Mouse (Mus musculus) forebrain, embryonic 13.5 days (tissue): ENCODE results near the gene Gnat1. TPM values are rescaled to one million over a fixed set of nuclear protein-coding genes. Genes with fewer than 3 reads are reported as not detected.

ENCODE experiments used
- ATAC-seq: fragments of 200-750 bp; cut with Nextera tagmentation; 2 replicates; pipeline ENCODE4 v1.8.0; 2017
- H3K27ac ChIP-seq: fragments of 300-500 bp; sonication (generic); 2 replicates; pipeline ENCODE4 v1.5.1; 2015; ENCODE audit warnings: inconsistent platforms, mild to moderate bottlenecking, moderate library complexity
- H3K27me3 ChIP-seq: fragments of 300-500 bp; sonication (generic); 2 replicates; pipeline ENCODE4 v1.6.1; 2015; ENCODE audit warnings: mild to moderate bottlenecking, inconsistent platforms
- H3K36me3 ChIP-seq: fragments of 300-500 bp; sonication (generic); 2 replicates; pipeline ENCODE4 v1.6.1; 2015; ENCODE audit warnings: mild to moderate bottlenecking, inconsistent platforms; ENCODE audit not compliant: poor library complexity, severe bottlenecking
- H3K4me1 ChIP-seq: fragments of 300-500 bp; sonication (generic); 2 replicates; pipeline ENCODE4 v1.6.1; 2015; ENCODE audit warnings: inconsistent platforms
- H3K4me2 ChIP-seq: fragments of 300-500 bp; sonication (generic); 2 replicates; pipeline ENCODE4 v1.6.1; 2015; ENCODE audit warnings: inconsistent platforms, mild to moderate bottlenecking, moderate library complexity
- H3K4me3 ChIP-seq: fragments of 300-500 bp; sonication (generic); 2 replicates; pipeline ENCODE4 v1.5.1; 2015; ENCODE audit warnings: mild to moderate bottlenecking, inconsistent platforms
- H3K9ac ChIP-seq: fragments of 300-500 bp; sonication (generic); 2 replicates; pipeline ENCODE4 v1.6.1; 2015; ENCODE audit warnings: mild to moderate bottlenecking, inconsistent platforms
- H3K9me3 ChIP-seq: fragments of 300-500 bp; sonication (generic); replicated peaks from 2 replicates; pipeline ENCODE4 v1.6.1; 2016; ENCODE audit warnings: inconsistent platforms
- WGBS: fragments of 180-500 bp; shearing (Covaris S2); methylation state at CpG from one replicate; pipeline ENCODE4 v1.1.7; 2015; 5-methylcytosine and 5-hydroxymethylcytosine counted together
- polyA plus RNA-seq: library from polyadenylated mRNA; unstranded; fragments of >200 nt; fragmentation: Nextera tagmentation; extraction: Ambion mirVana; gene quantifications from 2 replicates; pipeline ENCODE4 v1.2.1, GENCODE M21; 2015

The Gnat1 gene
- polyA plus RNA-seq, 1 experiment from 2014 or later = 1.3 TPM

GRCm38 (mm10) chr9:107668011-107668410 lies 11.5 kb downstream of the Gnat1 start:
- Histone ChIP-seq H3K9ac (no peak overlapping the region), H3K4me1 (peaks cover 40% of the 10 kb centered on the region), H3K36me3 (no peaks in the 10 kb centered on the region), H3K27ac (no peak overlapping the region), H3K9me3 (no peaks in the 10 kb centered on the region), H3K4me3 (no peak overlapping the region), H3K27me3 (peaks cover 43% of the 10 kb centered on the region), H3K4me2 (no peak overlapping the region)
- WGBS = 30% methylated on average over 8 of the region's 8 CpGs
- ATAC-seq = no peak

- Histone ChIP-seq H3K4me2 (peak overlapping the region; percentile 81), H3K27ac (no peak overlapping the region; the same call in 1 of the 2 replicates), H3K4me3 (peak overlapping the region; percentile 40), H3K4me1 (peaks cover 40% of the 10 kb centered on the region), H3K9me3 (no peaks in the 10 kb centered on the region), H3K27me3 (peaks cover 43% of the 10 kb centered on the region), H3K36me3 (no peaks in the 10 kb centered on the region), H3K9ac (peak overlapping the region; percentile 59)
- under 1% methylated on average over 24 of the region's 24 CpGs for WGBS
- ATAC-seq = peak; percentile 93
Observed at GRCm38 (mm10) chr9:107667219-107667618, 12.3 kb downstream of the Gnat1 start.

- H3K27me3 ChIP-seq = peaks cover 43% of the 10 kb centered on the region
- peaks cover 40% of the 10 kb centered on the region for H3K4me1 ChIP-seq
- no peaks in the 10 kb centered on the region for H3K36me3 ChIP-seq
- peak; percentile 13 for ATAC-seq
- peak overlapping the region; percentile 81 for H3K4me2 ChIP-seq
- WGBS = under 1% methylated on average over 30 of the region's 30 CpGs
- H3K9ac ChIP-seq = peak overlapping the region; percentile 59
- H3K4me3 ChIP-seq = peak overlapping the region; percentile 40
- H3K27ac ChIP-seq = no peak overlapping the region; the same call in 1 of the 2 replicates
- H3K9me3 ChIP-seq = no peaks in the 10 kb centered on the region
Observed at GRCm38 (mm10) chr9:107666751-107667205, 12.7 kb downstream of the Gnat1 start.

- H3K36me3 ChIP-seq = no peaks in the 10 kb centered on the region
- H3K4me2 ChIP-seq = no peak overlapping the region
- 83% methylated on average over 7 of the region's 7 CpGs for WGBS
- no peak overlapping the region for H3K9ac ChIP-seq
- peaks cover 43% of the 10 kb centered on the region for H3K27me3 ChIP-seq
- no peak overlapping the region for H3K27ac ChIP-seq
- no peak overlapping the region for H3K4me3 ChIP-seq
- H3K4me1 ChIP-seq = peaks cover 47% of the 10 kb centered on the region
- H3K9me3 ChIP-seq = no peaks in the 10 kb centered on the region
- no peak for ATAC-seq
Observed at GRCm38 (mm10) chr9:107665308-107665707, 14.2 kb downstream of the Gnat1 start.

- Histone ChIP-seq H3K36me3 (no peaks in the 10 kb centered on the region), H3K9me3 (no peaks in the 10 kb centered on the region), H3K4me2 (0 out of 2 replicates have a peak overlapping the region, but pooled peaks have one; percentile 14), H3K4me1 (peaks cover 57% of the 10 kb centered on the region), H3K4me3 (no peak overlapping the region), H3K27me3 (peaks cover 36% of the 10 kb centered on the region), H3K9ac (peak overlapping the region; percentile 34; the same call in 1 of the 2 replicates), H3K27ac (no peak overlapping the region)
- WGBS = 55% methylated on average over 9 of the region's 9 CpGs
- no peak for ATAC-seq
Observed at GRCm38 (mm10) chr9:107663525-107663924, 16.0 kb downstream of the Gnat1 start.

GRCm38 (mm10) chr9:107662342-107662741 lies 17.2 kb downstream of the Gnat1 start:
- no peak overlapping the region for H3K9ac ChIP-seq
- no peak overlapping the region for H3K4me3 ChIP-seq
- H3K36me3 ChIP-seq = no peaks in the 10 kb centered on the region
- no peak for ATAC-seq
- H3K27me3 ChIP-seq = peaks cover 26% of the 10 kb centered on the region
- no peaks in the 10 kb centered on the region for H3K9me3 ChIP-seq
- H3K27ac ChIP-seq = no peak overlapping the region
- WGBS = 86% methylated on average over 8 of the region's 8 CpGs
- H3K4me2 ChIP-seq = no peak overlapping the region
- peaks cover 48% of the 10 kb centered on the region for H3K4me1 ChIP-seq

GRCm38 (mm10) chr9:107660777-107661176 lies 18.7 kb downstream of the Gnat1 start:
- H3K27me3 ChIP-seq = peaks cover 11% of the 10 kb centered on the region

GRCm38 (mm10) chr9:107659961-107660360 lies 19.6 kb downstream of the Gnat1 start:
- H3K4me3 ChIP-seq = no peak overlapping the region
- peak overlapping the region; percentile 71 for H3K27ac ChIP-seq
- H3K27me3 ChIP-seq = peaks cover 3% of the 10 kb centered on the region
- 71% methylated on average over 3 of the region's 3 CpGs for WGBS
- H3K4me1 ChIP-seq = peaks cover 30% of the 10 kb centered on the region
- no peaks in the 10 kb centered on the region for H3K9me3 ChIP-seq
- H3K4me2 ChIP-seq = peak overlapping the region; percentile 5; the same call in 1 of the 2 replicates
- ATAC-seq = peak; percentile 37
- H3K9ac ChIP-seq = 0 out of 2 replicates have a peak overlapping the region, but pooled peaks have one; percentile 37
- H3K36me3 ChIP-seq = no peaks in the 10 kb centered on the region

More at GRCm38 (mm10) chr9:107660777-107661176, 18.7 kb downstream of the Gnat1 start:
- no peak overlapping the region for H3K27ac ChIP-seq
- no peaks in the 10 kb centered on the region for H3K9me3 ChIP-seq
- H3K4me2 ChIP-seq = no peak overlapping the region
- no peak overlapping the region for H3K4me3 ChIP-seq
- ATAC-seq = no peak
- no peak overlapping the region for H3K9ac ChIP-seq
- whole genome bisulfite sequencing = 71% methylated on average over 3 of the region's 3 CpGs
- peaks cover 33% of the 10 kb centered on the region for H3K4me1 ChIP-seq
- H3K36me3 ChIP-seq = no peaks in the 10 kb centered on the region

- Histone ChIP-seq H3K27me3 (no peaks in the 10 kb centered on the region), H3K4me2 (peak overlapping the region; percentile 5; the same call in 1 of the 2 replicates), H3K4me3 (no peak overlapping the region), H3K36me3 (no peaks in the 10 kb centered on the region), H3K9ac (0 out of 2 replicates have a peak overlapping the region, but pooled peaks have one; percentile 37), H3K27ac (peak overlapping the region; percentile 71), H3K9me3 (no peaks in the 10 kb centered on the region), H3K4me1 (peaks cover 30% of the 10 kb centered on the region)
- peak; percentile 88 for ATAC-seq
- WGBS = 58% methylated on average over 10 of the region's 10 CpGs
Observed at GRCm38 (mm10) chr9:107659551-107659950, 20.0 kb downstream of the Gnat1 start.

- no peak overlapping the region for H3K4me3 ChIP-seq
- H3K4me1 ChIP-seq = peaks cover 22% of the 10 kb centered on the region
- no peaks in the 10 kb centered on the region for H3K36me3 ChIP-seq
- H3K27ac ChIP-seq = no peak overlapping the region
- H3K4me2 ChIP-seq = no peak overlapping the region
- no peak for ATAC-seq
- no peaks in the 10 kb centered on the region for H3K27me3 ChIP-seq
- H3K9me3 ChIP-seq = no peaks in the 10 kb centered on the region
- no peak overlapping the region for H3K9ac ChIP-seq
- WGBS = 88% methylated on average over 6 of the region's 6 CpGs
Observed at GRCm38 (mm10) chr9:107658096-107658495, 21.4 kb downstream of the Gnat1 start.

GRCm38 (mm10) chr9:107657144-107657543 lies 22.4 kb downstream of the Gnat1 start:
- H3K9ac ChIP-seq = no peak overlapping the region
- ATAC-seq = no peak
- H3K4me1 ChIP-seq = peaks cover 22% of the 10 kb centered on the region
- H3K4me2 ChIP-seq = no peak overlapping the region
- H3K27ac ChIP-seq = no peak overlapping the region
- H3K36me3 ChIP-seq = no peaks in the 10 kb centered on the region
- H3K27me3 ChIP-seq = no peaks in the 10 kb centered on the region
- 92% methylated on average over 5 of the region's 5 CpGs for WGBS
- no peaks in the 10 kb centered on the region for H3K9me3 ChIP-seq
- H3K4me3 ChIP-seq = no peak overlapping the region

- Histone ChIP-seq H3K36me3 (no peaks in the 10 kb centered on the region), H3K4me2 (no peak overlapping the region), H3K9me3 (no peaks in the 10 kb centered on the region), H3K4me1 (peaks cover 31% of the 10 kb centered on the region), H3K9ac (no peak overlapping the region), H3K27me3 (no peaks in the 10 kb centered on the region), H3K4me3 (no peak overlapping the region), H3K27ac (no peak overlapping the region)
- no peak for ATAC-seq
- 83% methylated on average over 4 of the region's 4 CpGs for WGBS
Observed at GRCm38 (mm10) chr9:107654585-107654984, 24.9 kb downstream of the Gnat1 start.

- no peak for ATAC-seq
Observed at GRCm38 (mm10) chr9:107653474-107653873, 26.0 kb downstream of the Gnat1 start.

More at GRCm38 (mm10) chr9:107653474-107653873, 26.0 kb downstream of the Gnat1 start:
- Histone ChIP-seq H3K27ac (no peak overlapping the region), H3K27me3 (no peaks in the 10 kb centered on the region), H3K9ac (no peak overlapping the region), H3K4me3 (no peak overlapping the region), H3K4me1 (peaks cover 25% of the 10 kb centered on the region), H3K36me3 (no peaks in the 10 kb centered on the region), H3K4me2 (no peak overlapping the region), H3K9me3 (no peaks in the 10 kb centered on the region)
- WGBS = 90% methylated on average over 2 of the region's 2 CpGs
